Mouse (Mus musculus) heart, postnatal 10 days (tissue): ENCODE data around the gene Rbbp8nl. TPM values are rescaled to one million over a fixed set of nuclear protein-coding genes. Genes with fewer than 3 reads are reported as not detected.

Experiments
- DNase-seq, 2 experiments: peaks; one replicate each; pipeline ENCODE4 v3.0.0; 2021
- intact Hi-C: fragments of 180-260 bp; cut with DNase I; formaldehyde crosslinking; loops from one replicate; pipeline ENCODE4 v1.15.1; 2025
- total RNA-seq, 2 experiments: library from RNA; stranded (reverse); gene quantifications; 2 replicates each; pipeline ENCODE4 v1.2.3; 2021

Gene Rbbp8nl
- total RNA-seq, 2 experiments from 2014 or later, result not detected

DNA sequence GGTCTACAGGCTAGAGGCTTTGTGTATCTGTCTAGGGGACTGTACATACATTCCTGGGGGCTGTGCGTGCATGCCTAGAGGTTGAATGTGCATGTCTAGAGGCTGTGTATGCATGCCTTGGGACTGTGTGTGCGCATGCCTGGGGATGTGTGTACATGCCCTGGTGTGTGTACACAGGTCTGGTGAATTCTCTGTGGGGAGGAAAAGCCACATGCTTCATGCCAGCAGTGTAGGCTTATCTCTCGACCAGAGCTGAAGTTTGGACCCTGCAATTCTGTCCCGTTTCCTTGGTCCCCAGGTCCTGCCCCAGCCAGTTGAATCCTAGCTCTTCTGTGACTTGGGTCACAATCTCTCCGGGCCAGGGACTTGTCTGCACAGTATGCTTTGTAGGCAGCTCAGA lies 1.9 kb upstream of the Rbbp8nl start:
- no peak for DNase-seq
- intact Hi-C loops, result no loop called here

DNA sequence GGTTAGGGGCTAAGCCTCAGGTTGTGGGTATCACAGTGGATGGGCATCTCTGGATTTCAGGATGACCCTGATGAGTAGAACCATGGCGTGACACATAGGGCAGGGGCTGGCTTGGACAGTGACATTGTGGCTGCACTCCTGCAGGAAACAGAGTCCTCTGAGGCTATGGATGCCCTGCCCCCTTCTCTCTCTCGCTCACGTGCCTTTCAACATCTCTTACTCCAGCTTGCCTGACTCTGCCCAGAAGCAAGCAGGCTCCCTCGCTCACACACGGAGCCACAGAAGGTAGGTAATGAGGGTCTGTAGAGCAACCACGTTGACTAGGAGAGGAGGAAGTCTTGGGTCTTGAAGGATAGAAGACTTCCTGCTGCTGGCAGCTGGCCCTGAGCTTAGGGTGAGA lies 824 bp upstream of the Rbbp8nl start:
- intact Hi-C loops, result no loop called here
- DNase-seq, result no peak

DNA sequence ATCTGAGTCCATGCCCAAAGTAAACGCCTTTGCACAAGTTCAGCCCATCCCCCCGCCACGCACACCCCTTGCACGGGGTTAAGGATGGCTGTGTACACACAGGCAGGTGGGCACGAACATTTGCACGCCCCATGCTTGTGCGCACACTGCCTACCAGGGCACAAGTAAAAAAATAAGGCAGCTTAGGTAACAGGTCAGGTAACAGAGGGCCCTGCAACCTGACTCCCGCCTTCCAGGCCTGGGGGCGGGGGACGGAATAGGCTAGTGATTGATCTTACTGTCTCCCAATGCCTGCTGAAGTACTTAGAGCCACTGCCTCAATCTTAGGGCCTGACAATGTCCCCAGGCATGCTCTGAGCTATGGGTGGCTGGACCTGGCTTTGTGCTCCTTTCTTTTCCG lies 713 bp downstream of the Rbbp8nl start:
- intact Hi-C loops, result no loop called here
- DNase-seq, result no peak

GRCm38 (mm10) chr2:180279321-180279720 lies 10.4 kb downstream of the Rbbp8nl start:
- intact Hi-C loops, result no loop called here
- no peak for DNase-seq

GRCm38 (mm10) chr2:180277773-180278320 lies 11.8 kb downstream of the Rbbp8nl start:
- DNase-seq, result no peak
- intact Hi-C loops, result no loop called here

- intact Hi-C loops, result no loop called here
- no peak for DNase-seq
Observed at GRCm38 (mm10) chr2:180276851-180277259, 12.8 kb downstream of the Rbbp8nl start.

- no peak for DNase-seq
- intact Hi-C loops, result no loop called here
Observed at GRCm38 (mm10) chr2:180276385-180276784, 13.3 kb downstream of the Rbbp8nl start.

DNA sequence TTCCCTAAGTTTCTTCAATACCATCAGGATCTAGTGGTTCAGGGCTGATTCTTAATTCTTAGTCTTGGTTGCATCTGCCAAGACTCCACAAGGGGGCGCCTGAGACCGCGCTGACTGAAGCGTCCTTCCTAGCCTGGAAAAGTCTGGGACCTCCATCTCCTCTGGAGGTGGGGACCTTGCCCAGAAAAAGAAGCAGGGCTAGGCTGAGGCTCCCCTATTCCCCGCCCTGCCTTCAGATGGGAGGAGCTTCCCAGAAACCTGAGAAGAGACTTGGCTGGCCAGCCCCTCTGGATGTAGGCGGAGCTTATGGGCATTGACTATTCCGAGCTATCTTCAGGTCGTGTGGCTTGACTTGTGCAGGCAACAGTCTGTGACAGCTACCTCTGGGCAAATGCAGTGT lies 13.8 kb downstream of the Rbbp8nl start:
- intact Hi-C loops, result loop anchor here (1.0 to 2.0 kb wide), 2 partner anchors 71 to 155 kb away; no protein-coding TSS in a partner anchor
- DNase-seq, result peak; percentile 88 to 92

DNA sequence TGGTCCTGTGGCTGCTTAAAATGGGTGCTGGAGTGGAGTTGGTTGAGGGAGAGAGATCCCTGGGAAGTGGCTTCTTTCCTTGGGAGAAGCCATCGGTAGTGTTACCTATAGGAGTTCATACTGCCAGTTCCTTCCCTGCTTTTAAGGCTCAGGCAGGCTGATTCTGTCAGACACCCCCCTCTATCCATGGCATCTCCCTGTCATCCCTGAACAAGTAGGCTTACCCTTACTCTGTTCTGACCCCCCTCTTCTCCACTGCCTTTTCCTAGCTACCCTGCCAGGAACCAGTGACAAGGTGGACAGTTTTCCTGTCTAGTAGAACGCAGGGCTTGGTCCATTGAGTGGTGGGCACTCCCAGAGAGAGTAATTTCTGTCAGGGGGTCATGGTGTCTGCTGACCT lies 15.2 kb downstream of the Rbbp8nl start:
- intact Hi-C loops, result loop anchor here (2.0 to 5.0 kb wide), 2 partner anchors 156 to 308 kb away; partner anchors contain the start of gene Mrgbp
- DNase-seq, result no peak

- intact Hi-C loops, result loop anchor here (2.0 to 5.0 kb wide), 2 partner anchors 157 to 309 kb away; partner anchors contain the start of gene Mrgbp
- peak; percentile 94 for DNase-seq
Observed at GRCm38 (mm10) chr2:180273394-180274244, 16.1 kb downstream of the Rbbp8nl start, which contains the start of gene Cables2. Gene Cables2 (minus strand): TSS chr2:180273496.

- DNase-seq, result no peak
- intact Hi-C loops, result loop anchor here (5.0 kb wide), 1 partner anchor 309 kb away; the partner anchor contains the start of gene Mrgbp
Observed at GRCm38 (mm10) chr2:180272884-180273321, 16.8 kb downstream of the Rbbp8nl start.

DNA sequence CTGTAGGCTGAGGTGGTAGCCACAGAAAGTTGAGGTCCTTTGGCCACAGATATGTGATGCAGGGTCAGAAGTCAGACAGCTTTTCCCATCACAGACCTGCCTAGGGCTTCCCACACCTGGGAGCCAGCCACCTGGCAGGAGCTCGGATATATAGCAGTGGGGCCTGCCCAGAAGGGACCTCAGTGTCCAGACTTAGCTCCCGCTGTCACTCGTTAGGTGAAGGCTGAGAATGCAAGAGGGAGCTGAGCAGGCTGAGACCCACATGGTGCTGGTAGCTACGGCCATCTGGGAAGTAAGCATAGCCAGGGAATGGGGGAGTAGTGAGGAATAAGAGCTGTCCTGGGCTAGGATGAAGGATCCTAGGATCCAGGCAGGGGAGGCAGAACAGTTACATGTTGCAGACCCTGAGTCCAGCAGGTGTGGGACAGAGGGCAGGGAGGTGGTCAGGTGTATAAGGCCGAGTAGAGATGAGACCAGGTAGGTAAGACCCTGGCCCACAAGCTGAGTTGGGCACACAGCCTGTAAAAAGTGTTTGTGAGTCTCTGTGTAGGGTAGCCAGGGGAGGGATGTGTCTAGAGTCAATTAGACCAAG lies 17.8 kb downstream of the Rbbp8nl start:
- intact Hi-C loops, result loop anchor here (5.0 kb wide), 1 partner anchor 310 kb away; the partner anchor contains the start of gene Mrgbp
- DNase-seq, result no peak

DNA sequence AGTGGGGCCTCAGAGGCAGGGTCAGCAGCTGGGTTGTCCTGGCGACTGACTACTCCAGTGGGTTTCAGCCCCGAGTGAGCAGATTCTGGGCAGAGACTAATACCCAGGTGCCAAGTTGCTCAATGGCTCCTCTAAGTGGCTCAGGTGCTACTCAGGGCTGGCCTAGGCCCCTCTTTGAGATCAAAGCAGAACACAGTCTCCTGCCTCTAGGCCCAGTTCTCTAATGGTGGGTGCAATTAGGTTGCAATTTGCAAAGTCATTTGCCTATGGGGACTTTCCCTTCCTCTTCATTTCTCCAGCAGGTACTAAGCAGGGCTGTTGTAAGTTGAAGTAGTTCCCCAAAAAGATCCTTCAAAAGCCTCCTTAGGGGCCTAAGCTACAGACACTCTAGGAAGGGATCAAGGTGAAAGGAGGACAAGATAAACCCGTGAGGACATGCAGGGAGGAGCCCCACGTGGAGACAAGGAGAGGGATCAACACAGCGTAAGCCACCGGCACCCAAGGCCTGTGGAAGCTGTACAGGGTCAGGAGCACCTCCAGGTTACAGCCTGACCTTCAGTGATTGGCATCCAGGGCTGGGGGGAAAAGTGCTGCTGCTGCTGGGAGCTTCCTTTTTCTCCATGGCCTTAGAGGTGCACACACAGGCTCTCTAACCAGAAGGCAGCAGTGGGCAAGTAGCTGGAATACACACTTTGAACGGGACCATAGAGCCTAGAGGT lies 19.0 kb downstream of the Rbbp8nl start:
- no peak for DNase-seq
- intact Hi-C loops, result loop anchor here (5.0 kb wide), 1 partner anchor 312 kb away; the partner anchor contains the start of gene Mrgbp

DNA sequence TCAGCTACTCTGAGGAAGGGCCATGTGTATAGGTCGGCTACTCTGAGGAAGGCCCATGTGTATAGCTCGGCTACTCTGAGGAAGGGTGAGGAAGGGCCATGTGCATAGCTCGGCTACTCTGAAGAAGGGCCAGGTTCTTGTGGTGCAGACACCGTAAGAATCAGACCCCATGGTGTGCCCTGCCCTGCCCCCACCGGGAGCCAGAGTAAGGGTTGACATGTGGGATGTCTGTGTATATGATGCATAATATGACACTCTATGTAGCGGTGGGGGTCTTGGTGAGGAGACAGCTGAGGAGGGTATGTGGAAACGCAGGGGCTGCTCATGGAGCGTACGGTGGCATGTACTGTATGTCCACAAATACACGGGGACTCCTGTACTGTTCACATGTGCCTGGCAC lies 20.4 kb downstream of the Rbbp8nl start:
- intact Hi-C loops, result no loop called here
- DNase-seq, result no peak

GRCm38 (mm10) chr2:180267955-180268354 lies 21.7 kb downstream of the Rbbp8nl start:
- intact Hi-C loops, result no loop called here
- DNase-seq, result no peak

DNA sequence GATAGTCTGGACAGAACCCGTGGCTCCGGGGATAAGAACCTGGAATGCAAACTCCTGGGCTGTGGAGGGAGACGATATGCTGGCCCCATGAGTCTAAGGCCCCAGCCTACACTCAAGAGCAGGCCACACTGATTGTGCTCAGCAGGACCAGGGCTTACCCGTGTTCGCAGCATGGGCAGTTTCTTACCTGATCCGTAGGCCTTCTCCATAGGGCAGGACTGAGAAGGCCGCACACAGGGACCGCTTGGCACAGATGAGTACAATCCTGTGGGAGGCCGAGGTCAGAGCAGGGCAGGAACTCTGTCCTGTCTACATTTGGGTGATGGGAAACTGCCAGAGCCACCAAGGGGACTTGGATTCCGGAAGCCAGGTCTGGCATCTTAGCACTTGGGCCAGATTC lies 26.8 kb downstream of the Rbbp8nl start:
- no peak for DNase-seq
- intact Hi-C loops, result no loop called here

GRCm38 (mm10) chr2:180262441-180262840 lies 27.2 kb downstream of the Rbbp8nl start:
- DNase-seq, result peak; percentile 48 to 64
- intact Hi-C loops, result no loop called here

DNA sequence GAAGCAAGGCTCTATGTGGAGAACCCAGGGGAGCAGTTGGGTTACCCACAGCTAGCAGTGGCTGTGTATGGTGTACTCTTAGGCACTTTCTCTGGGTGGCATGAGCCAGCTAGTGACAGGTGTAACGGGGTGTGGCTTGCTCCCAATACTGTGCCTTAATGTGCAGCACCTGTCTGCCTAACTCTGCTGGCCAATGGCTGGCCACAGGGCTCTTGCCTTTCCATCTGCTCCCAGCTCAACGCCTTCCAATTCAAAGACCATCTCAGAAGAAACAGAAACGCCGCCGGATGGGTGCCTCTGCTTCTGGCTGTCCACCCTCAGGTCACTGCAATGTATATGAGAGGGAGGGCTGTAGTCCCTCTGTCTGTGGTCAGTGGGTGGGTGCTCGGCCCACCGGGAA lies 27.8 kb downstream of the Rbbp8nl start:
- intact Hi-C loops, result no loop called here
- no peak for DNase-seq

DNA sequence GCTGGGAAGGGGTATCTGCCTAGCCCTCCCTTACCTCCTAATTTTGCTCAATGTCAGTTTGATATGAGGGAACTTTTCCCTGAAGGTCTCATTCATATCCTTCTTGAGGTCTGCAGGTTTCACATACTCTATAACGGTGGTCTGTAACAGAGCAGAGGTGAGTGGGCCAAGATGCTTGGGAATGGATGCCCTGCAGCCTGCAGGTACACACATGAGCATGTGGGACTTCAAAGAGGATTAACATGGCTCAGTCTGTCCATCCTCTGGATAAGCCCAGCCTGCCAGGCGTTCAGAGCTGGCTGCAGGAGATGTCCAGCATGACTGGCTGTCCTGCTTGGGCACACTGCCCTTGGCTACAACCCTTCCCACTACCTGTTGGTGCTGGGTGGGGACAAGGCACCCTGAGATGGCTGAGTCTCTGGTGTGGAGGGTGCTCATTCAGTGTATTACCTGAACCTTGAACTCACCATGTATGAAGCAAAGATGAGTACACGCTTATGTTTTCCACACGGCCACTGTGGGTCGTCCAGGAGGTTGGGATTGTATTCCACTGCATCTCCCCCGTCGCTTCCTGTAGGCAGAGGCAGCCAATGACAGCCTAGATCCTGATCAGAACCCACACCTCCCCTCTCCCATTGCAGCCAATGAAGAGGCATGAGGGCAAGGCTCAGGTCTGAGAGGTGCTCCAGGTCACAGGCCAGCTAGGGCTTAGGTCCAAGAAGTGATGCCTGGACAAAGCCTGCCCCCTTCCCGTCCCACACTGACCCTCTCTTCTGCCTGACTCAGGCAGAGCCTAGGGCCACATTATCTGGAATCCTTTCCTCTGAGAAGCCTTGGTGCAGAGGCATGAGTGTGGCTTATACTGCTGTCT lies 28.8 kb downstream of the Rbbp8nl start:
- intact Hi-C loops, result no loop called here

More for the DNA sequence above, 28.8 kb downstream of the Rbbp8nl start:
- no peak for DNase-seq
